Mouse (Mus musculus): Measurements from ENCODE around the gene Olfr1415. TPM values are rescaled to one million over a fixed set of nuclear protein-coding genes. Genes with fewer than 3 reads are reported as not detected.
A peak's percentile ranks its signal among the peaks of the same experiment; 100 is the strongest.
"Not testable (repeated sequence)": the region's sequence is repeated elsewhere in the genome, so short reads cannot be mapped to it uniquely, and the experiment has no call there.

Olfr1415 gene
- total and polyA plus RNA-seq, 2 experiments from 2014 or later = not detected

DNA sequence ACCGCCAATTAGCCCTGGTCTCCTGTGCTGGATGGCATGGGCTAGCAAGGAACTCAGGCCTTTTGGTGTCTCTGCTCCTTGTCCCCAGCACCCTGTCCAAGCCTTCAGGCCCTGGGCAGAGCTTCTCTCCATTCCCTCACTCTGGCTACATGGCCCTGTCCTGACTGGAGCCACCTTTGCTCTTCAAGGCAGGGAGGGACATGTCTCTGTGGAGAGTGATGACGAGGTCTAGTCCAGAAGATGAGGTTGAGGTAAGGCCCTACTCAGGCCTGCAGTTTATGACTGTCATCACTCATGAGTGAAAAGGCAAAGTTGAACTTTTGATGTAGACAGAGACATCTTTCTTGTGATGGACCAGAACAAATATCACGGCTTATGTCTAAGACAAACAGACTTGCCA is 22.7 kb upstream of the Olfr1415 start, which contains the start of gene Olfr1414:
Gene Olfr1414, minus strand, starts transcription at position 101 of the 400 bp plus-strand sequence.
- DNase-seq (ENCODE audit: low spot score) = no peak
- Histone ChIP-seq H3K4me1 (ENCODE audit: control insufficient read depth, insufficient read depth) (no peaks in the 10 kb centered on the region), H3K27ac (ENCODE audit: low read depth) (no peak within 1 kb of the TSS), H3K4me2 (ENCODE audit: low read depth, low read length) (no peak within 1 kb of the TSS), H3K9ac (replicated peaks; ENCODE audit: low read depth, low read length) (no peak within 1 kb of the TSS), H3K27me3 (ENCODE audit: control insufficient read depth, insufficient read depth, low read length) (no peaks in the 10 kb centered on the region), H3K9me3 (replicated peaks; ENCODE audit: control insufficient read depth, low read length) (no peaks in the 10 kb centered on the region), H3K4me3 (ENCODE audit: low read depth, low read length) (no peak within 1 kb of the TSS), H3K36me3 (replicated peaks; ENCODE audit: control insufficient read depth, insufficient read depth, low read length) (no peaks in the 10 kb centered on the region)
- no peak for ATAC-seq (ENCODE audit: insufficient read depth, low read depth)
- TF ChIP-seq EP300 (IDR thresholded peaks at IDR 0.05; ENCODE audit: low read depth) (no peak), CTCF (IDR thresholded peaks at IDR 0.05; ENCODE audit: low read depth) (no peak)
- 70% methylated on average over 3 of the region's 3 CpGs for WGBS

GRCm38 (mm10) chr1:92515390-92515789 is 19.5 kb upstream of the Olfr1415 start:
- 71% methylated on average over 11 of the region's 11 CpGs for WGBS
- Histone ChIP-seq H3K9ac (replicated peaks; ENCODE audit: low read depth, low read length) (no peak overlapping the region), H3K27ac (ENCODE audit: low read depth) (no peak overlapping the region), H3K4me3 (ENCODE audit: low read depth, low read length) (no peak overlapping the region), H3K36me3 (replicated peaks; ENCODE audit: control insufficient read depth, insufficient read depth, low read length) (no peaks in the 10 kb centered on the region), H3K4me2 (ENCODE audit: low read depth, low read length) (no peak overlapping the region), H3K27me3 (ENCODE audit: control insufficient read depth, insufficient read depth, low read length) (no peaks in the 10 kb centered on the region), H3K4me1 (ENCODE audit: control insufficient read depth, insufficient read depth) (no peaks in the 10 kb centered on the region), H3K9me3 (replicated peaks; ENCODE audit: control insufficient read depth, low read length) (no peaks in the 10 kb centered on the region)
- TF ChIP-seq CTCF (IDR thresholded peaks at IDR 0.05; ENCODE audit: low read depth) (no peak), EP300 (IDR thresholded peaks at IDR 0.05; ENCODE audit: low read depth) (no peak)
- DNase-seq (ENCODE audit: low spot score) = no peak
- ATAC-seq (ENCODE audit: insufficient read depth, low read depth) = no peak

DNA sequence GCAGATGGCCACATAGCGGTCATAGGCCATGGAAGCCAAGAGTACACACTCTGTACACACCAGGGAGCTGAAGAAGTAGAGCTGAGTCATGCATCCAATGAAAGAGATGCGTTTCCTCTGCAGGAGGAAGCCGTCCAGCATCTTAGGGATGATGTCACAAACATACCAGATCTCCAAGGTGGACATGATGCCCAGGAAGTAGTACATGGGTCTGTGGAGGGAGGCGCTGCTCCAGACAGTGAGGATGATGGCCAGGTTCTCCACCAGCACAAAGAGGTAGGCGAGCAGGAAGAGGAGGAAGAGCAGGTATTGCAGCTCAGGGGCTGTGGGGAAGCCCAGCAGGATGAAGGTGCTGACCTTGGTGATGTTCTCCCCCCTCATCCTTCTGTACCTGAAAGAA is 15.7 kb upstream of the Olfr1415 start:
- 71% methylated on average over 4 of the region's 5 CpGs for WGBS

GRCm38 (mm10) chr1:92485013-92485412 is 10.9 kb downstream of the Olfr1415 start, which contains the start of gene Olfr1416:
Gene Olfr1416, minus strand, starts transcription at chr1:92485113.
- H3K36me3 ChIP-seq (replicated peaks; ENCODE audit: control insufficient read depth, insufficient read depth, low read length) = no peaks in the 10 kb centered on the region
- H3K9me3 ChIP-seq (replicated peaks; ENCODE audit: control insufficient read depth, low read length) = 0 out of 2 replicates have a peak, but pooled peaks cover 3% of the 10 kb centered on the region
- H3K27ac ChIP-seq (ENCODE audit: low read depth) = no peak within 1 kb of the TSS
- no peak within 1 kb of the TSS for H3K4me2 ChIP-seq (ENCODE audit: low read depth, low read length)
- ATAC-seq (ENCODE audit: insufficient read depth, low read depth) (no peak), DNase-seq (ENCODE audit: low spot score) (no peak)
- H3K4me3 ChIP-seq (ENCODE audit: low read depth, low read length) = no peak within 1 kb of the TSS
- H3K9ac ChIP-seq (replicated peaks; ENCODE audit: low read depth, low read length) = no peak within 1 kb of the TSS
- no peaks in the 10 kb centered on the region for H3K4me1 ChIP-seq (ENCODE audit: control insufficient read depth, insufficient read depth)
- TF ChIP-seq CTCF (IDR thresholded peaks at IDR 0.05; ENCODE audit: low read depth) (no peak), EP300 (IDR thresholded peaks at IDR 0.05; ENCODE audit: low read depth) (no peak)
- H3K27me3 ChIP-seq (ENCODE audit: control insufficient read depth, insufficient read depth, low read length) = no peaks in the 10 kb centered on the region

More for the DNA sequence above, 15.7 kb upstream of the Olfr1415 start:
- not testable (repeated sequence) for H3K27ac ChIP-seq (ENCODE audit: low read depth); H3K36me3 ChIP-seq (replicated peaks; ENCODE audit: control insufficient read depth, insufficient read depth, low read length); H3K4me3 ChIP-seq (ENCODE audit: low read depth, low read length); DNase-seq (ENCODE audit: low spot score); H3K9ac ChIP-seq (replicated peaks; ENCODE audit: low read depth, low read length); H3K4me1 ChIP-seq (ENCODE audit: control insufficient read depth, insufficient read depth); ATAC-seq (ENCODE audit: insufficient read depth, low read depth); H3K27me3 ChIP-seq (ENCODE audit: control insufficient read depth, insufficient read depth, low read length); H3K4me2 ChIP-seq (ENCODE audit: low read depth, low read length); H3K9me3 ChIP-seq (replicated peaks; ENCODE audit: control insufficient read depth, low read length)

DNA sequence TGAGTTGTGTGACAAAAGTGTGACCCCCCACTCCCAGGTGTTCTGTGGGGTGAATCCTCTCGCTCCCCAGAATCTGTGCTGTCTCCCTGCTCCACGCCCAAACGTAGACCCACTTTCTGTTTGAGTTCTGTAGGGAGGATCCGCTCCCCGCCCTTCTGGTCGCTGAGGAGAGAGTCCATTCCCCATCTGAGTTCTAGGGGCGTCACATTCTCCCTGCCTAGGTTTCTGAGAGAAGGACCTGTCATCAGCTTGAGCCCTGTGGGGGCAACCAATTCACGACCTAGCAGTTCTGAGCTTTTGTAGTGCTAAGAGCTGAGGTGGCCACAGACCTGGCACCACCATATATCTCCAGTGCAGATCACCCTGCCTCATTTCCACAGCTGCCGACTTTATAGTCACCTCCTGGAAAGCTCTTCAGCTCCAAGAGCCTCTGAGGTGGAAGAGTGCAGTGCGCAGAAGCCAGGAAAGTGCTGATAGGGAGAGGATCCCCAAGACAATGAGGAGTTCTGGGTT is 21.8 kb downstream of the Olfr1415 start:
- H3K27me3 ChIP-seq (ENCODE audit: control insufficient read depth, insufficient read depth, low read length) = no peaks in the 10 kb centered on the region
- peak overlapping the region; percentile 57 for H3K27ac ChIP-seq (ENCODE audit: low read depth)
- peak; percentile 36 for DNase-seq (ENCODE audit: low spot score)
- H3K4me3 ChIP-seq (ENCODE audit: low read depth, low read length) = peak overlapping the region; percentile 83
- H3K4me2 ChIP-seq (ENCODE audit: low read depth, low read length) = peak overlapping the region; percentile 82
- no peaks in the 10 kb centered on the region for H3K9me3 ChIP-seq (replicated peaks; ENCODE audit: control insufficient read depth, low read length)
- 2% methylated on average over 10 of the region's 10 CpGs for WGBS
- H3K36me3 ChIP-seq (replicated peaks; ENCODE audit: control insufficient read depth, insufficient read depth, low read length) = peaks cover 19% of the 10 kb centered on the region
- H3K4me1 ChIP-seq (ENCODE audit: control insufficient read depth, insufficient read depth) = peaks cover 13% of the 10 kb centered on the region; the same call in 1 of the 2 replicates
- peak overlapping the region; percentile 90 for H3K9ac ChIP-seq (replicated peaks; ENCODE audit: low read depth, low read length)
- no peak; the same call in 1 of the 2 replicates for TF ChIP-seq EP300 (IDR thresholded peaks at IDR 0.05; ENCODE audit: low read depth)
- TF ChIP-seq CTCF (IDR thresholded peaks at IDR 0.05; ENCODE audit: low read depth) = no peak
- ATAC-seq (ENCODE audit: insufficient read depth, low read depth) = peak; percentile 45
